Mouse (Mus musculus): ENCODE measurements at regions not wholly inside any gene's neighbourhood (a gene's known extent, or its start where the extent isn't known, plus 50 kb on each side); places are given as distances from the start of the nearest gene placed in this dataset.

DNA sequence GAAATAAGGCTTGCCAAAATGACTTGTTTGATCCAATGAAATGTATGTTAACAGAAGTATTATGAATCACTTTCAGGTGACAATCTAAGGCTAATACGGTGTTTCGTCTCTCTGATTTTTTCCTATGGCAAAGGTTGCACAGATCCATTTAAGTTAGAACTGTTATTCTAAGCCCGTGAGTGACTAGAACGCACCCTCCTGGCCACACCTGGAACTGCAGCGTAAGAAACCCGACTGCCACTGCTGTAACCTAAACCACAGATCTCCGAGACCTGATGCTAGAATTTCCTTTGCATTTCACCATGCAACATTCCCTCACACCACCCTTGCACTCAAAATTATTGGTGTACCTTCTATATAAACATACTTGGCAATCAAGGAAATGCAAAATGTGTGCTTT, 2160.6 kb upstream of the Gm7489 start:
- no peak for DNase-seq (ENCODE audit: low spot score)

DNA sequence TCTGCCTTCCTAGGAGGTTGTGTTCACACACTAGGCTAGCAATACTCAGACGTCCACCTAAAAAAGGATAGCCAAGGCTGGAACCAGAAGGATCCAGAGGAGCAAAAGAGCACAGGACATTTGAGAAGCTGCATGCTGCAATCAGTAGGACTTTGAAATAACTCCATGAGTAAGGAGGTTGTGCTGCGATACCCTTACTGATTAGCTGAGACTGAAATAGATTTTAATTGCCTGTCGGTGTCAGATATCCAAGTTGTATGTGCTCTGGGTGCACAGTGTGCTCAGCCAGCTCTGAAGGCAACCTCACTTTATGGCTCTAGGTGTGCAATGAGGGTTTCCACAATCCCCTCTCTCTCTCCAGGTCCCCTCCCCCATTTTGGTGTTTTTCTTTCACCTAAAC, 2159.2 kb upstream of the Gm7489 start:
- DNase-seq (ENCODE audit: low spot score) = no peak

DNA sequence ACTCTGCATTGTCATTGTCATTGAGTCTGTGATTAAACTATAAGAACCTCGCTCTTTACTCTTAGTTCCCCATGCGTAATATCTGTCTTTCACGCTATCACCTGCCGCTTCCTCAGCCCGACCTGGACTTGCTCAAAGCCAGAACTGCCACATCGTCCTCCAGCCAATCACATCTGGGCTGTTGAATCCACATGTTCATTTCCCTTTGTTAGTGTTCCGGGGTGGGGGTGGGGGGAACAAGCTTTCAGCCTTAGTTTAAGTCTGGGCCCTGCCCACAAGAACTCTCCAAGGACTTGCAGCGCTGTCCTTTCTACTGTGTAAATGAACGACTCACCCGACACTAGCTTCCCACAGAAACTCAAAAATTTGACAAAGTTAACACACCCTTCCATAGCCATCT, 2154.6 kb upstream of the Gm7489 start:
- no peak for DNase-seq (ENCODE audit: low spot score)

DNA sequence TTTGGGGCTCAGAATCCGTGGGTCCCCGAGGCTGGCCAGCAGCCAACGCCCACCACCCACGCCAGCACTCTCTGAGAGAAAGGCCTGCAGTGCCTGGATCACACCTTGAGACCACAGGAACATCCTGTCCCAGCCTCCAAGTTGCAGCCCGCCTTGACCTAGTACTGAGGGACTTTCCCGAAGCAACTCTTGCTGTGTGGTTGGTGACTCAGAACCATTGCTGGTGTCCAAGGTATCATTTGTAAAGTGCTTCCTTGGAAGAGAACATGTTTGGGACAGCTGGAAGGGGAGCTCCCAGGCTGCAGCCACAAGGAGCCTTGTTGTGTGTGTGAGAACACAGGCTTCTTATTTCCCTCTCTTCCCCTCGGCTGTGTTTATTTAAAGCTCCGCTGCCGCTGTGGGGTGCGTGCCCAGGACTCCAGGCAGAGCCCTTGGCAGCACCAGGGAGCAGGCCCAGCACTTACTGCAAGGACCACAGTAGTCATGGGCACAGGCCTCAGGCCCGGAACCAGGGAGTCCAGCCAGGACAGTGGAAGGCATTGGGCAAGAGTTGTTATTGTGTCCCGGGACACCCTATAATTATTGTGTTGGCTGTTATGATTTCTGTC, 2153.8 kb upstream of the Gm7489 start:
- DNase-seq (ENCODE audit: low spot score) = peak; percentile 91

DNA sequence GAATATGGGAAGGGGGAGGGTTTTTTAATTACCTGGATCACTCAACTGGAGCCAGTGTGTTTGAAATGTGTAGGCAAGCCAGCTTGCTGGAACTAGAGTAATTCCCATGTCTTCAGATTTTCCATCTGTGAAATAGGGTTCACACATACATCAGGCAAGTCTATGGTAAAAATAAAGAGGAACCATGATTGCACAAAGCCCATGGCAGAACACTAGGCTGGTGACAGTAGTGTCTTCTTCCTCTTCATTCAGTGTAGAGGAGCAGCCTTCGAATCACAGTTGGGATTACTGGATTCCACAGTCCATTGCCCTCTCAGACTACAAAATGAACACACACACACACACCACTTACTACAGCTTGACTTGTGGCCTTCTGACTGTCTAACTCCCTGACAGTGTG, 2150.5 kb upstream of the Gm7489 start:
- no peak for DNase-seq (ENCODE audit: low spot score)

Measured in adipocyte (in vitro differentiated cells).